Comparison of ENCODE assay signal across 14 mouse cellular contexts in the genomic region with DNA sequence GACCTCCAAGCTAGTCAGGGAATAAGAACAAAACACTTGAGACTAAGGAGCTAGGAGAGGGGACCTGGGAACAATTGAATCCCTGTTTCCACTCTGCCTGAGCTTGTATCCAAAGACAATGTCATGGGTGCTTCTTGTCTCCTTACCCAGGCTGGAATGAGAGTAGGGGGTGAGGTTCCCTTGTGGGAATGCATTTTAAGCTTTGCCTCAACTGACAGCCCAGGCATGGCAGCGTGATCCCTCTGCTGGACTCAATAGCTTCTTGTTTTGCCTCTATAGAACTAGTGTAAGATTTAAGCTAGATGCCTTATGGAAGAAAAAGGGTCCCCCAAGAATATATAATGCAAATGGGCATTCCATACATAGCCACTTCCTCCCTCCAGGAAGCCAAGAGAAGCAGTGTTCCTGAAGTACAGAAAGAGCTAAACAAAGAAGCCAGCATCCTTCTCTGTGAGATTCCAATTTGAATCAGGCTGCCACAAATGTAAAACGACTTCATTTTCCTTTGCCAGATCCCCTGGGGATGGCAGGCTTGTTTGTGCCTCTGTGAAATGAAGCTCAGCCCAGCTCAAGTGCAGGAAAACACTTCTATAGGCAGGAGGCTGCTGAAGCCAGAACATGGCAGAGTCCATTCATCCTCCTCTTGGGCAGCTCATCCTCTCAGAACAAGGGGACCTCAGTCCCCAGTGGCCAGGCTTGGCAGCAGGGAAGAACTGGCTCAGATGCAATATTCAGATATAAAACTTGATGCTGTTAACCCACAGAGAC.
DNase-seq lines count a peak whose midpoint lies in the region; ATAC-seq lines count a peak whose summit lies in the region.
"Had no signal": no experiment of that assay in that cellular context is flagged by ENCODE, and none has a peak within 500 bp of the region (broad histone marks: within the 10 kb centered on the region; RNA-seq: fewer than 3 reads in every experiment).

No protein-coding gene starts in this region.

- no peak overlapping the region for H3K4me3 ChIP-seq in forebrain, embryonic 13.5 days
- no peak overlapping the region for H3K4me3 ChIP-seq in forebrain, embryonic 11.5 days (ENCODE audit: low read depth, low read length)
- H3K4me3 ChIP-seq: heart, embryonic 10.5 days; intestine, embryonic 15.5 days; megakaryocyte, embryonic 14.5 days had no signal

- no peak for DNase-seq in forebrain, embryonic 11.5 days (ENCODE audit: low spot score)
- DNase-seq in right cerebral cortex, postnatal 36 days (ENCODE audit: low spot score in 2 of 2), result peak; percentile 7 to 22
- DNase-seq in right cerebral cortex, adult 18-20 months, result no peak
- DNase-seq in layer of hippocampus, postnatal 14 days (ENCODE audit: low spot score in 2 of 2), result peak; percentile 28 to 54
- no peak for DNase-seq in liver
- no peak for DNase-seq in gastrocnemius, adult 18-20 months (ENCODE audit: low spot score)
- DNase-seq: lung, adult 18-20 months; thymus, postnatal 4 days had no signal

- H3K36me3 ChIP-seq in forebrain, embryonic 13.5 days (ENCODE audit: poor library complexity, severe bottlenecking), result no peaks in the 10 kb centered on the region
- H3K36me3 ChIP-seq in forebrain, embryonic 11.5 days (ENCODE audit: control insufficient read depth, insufficient read depth, low read length), result no peaks in the 10 kb centered on the region
- H3K36me3 ChIP-seq: heart, embryonic 10.5 days; intestine, embryonic 15.5 days had no signal

- H3K9me3 ChIP-seq in forebrain, embryonic 13.5 days (replicated peaks), result no peaks in the 10 kb centered on the region
- no peaks in the 10 kb centered on the region for H3K9me3 ChIP-seq in forebrain, embryonic 11.5 days (ENCODE audit: control insufficient read depth, low read length)
- H3K9me3 ChIP-seq: heart, embryonic 10.5 days; intestine, embryonic 15.5 days; megakaryocyte, embryonic 14.5 days had no signal

- WGBS in forebrain, embryonic 13.5 days, result 16% methylated on average over 2 of the region's 2 CpGs
- WGBS in forebrain, embryonic 11.5 days, result 13% methylated on average over 2 of the region's 2 CpGs

- no peaks in the 10 kb centered on the region for H3K27me3 ChIP-seq in forebrain, embryonic 13.5 days
- no peaks in the 10 kb centered on the region for H3K27me3 ChIP-seq in forebrain, embryonic 11.5 days (ENCODE audit: control insufficient read depth, insufficient read depth, low read length)
- H3K27me3 ChIP-seq: intestine, embryonic 15.5 days; megakaryocyte, embryonic 14.5 days had no signal

- peaks cover 12% of the 10 kb centered on the region for H3K4me1 ChIP-seq in forebrain, embryonic 13.5 days
- no peaks in the 10 kb centered on the region for H3K4me1 ChIP-seq in forebrain, embryonic 11.5 days (replicated peaks; ENCODE audit: control insufficient read depth, insufficient read depth, low read length)
- H3K4me1 ChIP-seq: heart, embryonic 10.5 days; intestine, embryonic 15.5 days had no signal

- ATAC-seq in forebrain, embryonic 13.5 days, result peak; percentile 68
- ATAC-seq in forebrain, embryonic 11.5 days (replicated peaks; ENCODE audit: low FRiP score), result no peak
- no peak for ATAC-seq in megakaryocyte, adult 5-6 weeks (ENCODE audit: poor library complexity, severe bottlenecking)
- ATAC-seq: CD4-positive, CD25-positive, alpha-beta regulatory T cell, adult 4 months; intestine, embryonic 15.5 days had no signal

- no peak overlapping the region for H3K4me2 ChIP-seq in forebrain, embryonic 13.5 days
- no peak overlapping the region for H3K4me2 ChIP-seq in forebrain, embryonic 11.5 days (ENCODE audit: low read depth, low read length, severe bottlenecking)
- H3K4me2 ChIP-seq: intestine, embryonic 15.5 days had no signal

- H3K27ac ChIP-seq in forebrain, embryonic 13.5 days, result peak overlapping the region; percentile 27
- no peak overlapping the region for H3K27ac ChIP-seq in forebrain, embryonic 11.5 days (ENCODE audit: low read depth, low read length)
- H3K27ac ChIP-seq: heart, embryonic 10.5 days; intestine, embryonic 15.5 days had no signal

- no peak overlapping the region for H3K9ac ChIP-seq in forebrain, embryonic 13.5 days
- no peak overlapping the region for H3K9ac ChIP-seq in forebrain, embryonic 11.5 days (ENCODE audit: low read length)
- H3K9ac ChIP-seq: intestine, embryonic 15.5 days had no signal

Comparison
In these comparisons a context has a peak if more than half of its experiments do, and no peak if none do; other contexts are left out.
1. DNase-seq: peak in right cerebral cortex, postnatal 36 days (2 of 2) and layer of hippocampus, postnatal 14 days (2 of 2); none in forebrain, embryonic 11.5 days (single experiment), right cerebral cortex, adult 18-20 months (single experiment), liver (single experiment) and gastrocnemius, adult 18-20 months (single experiment).